In genomic region chr9:55411154-55411553, GRCm38 (mm10) we compare ENCODE assay signal across 24 mouse cellular contexts.
DNase-seq lines count a peak whose midpoint lies in the region; ATAC-seq and TF ChIP-seq lines count a peak whose summit lies in the region.
"Had no signal": no experiment of that assay in that cellular context is flagged by ENCODE, and none has a peak within 500 bp of the region (broad histone marks: within the 10 kb centered on the region; RNA-seq: fewer than 3 reads in every experiment).

No protein-coding gene starts in this region.

- H3K9me3 ChIP-seq in E14TG2a.4 (ENCODE audit: low read length), result no peaks in the 10 kb centered on the region
- H3K9me3 ChIP-seq in intestine, embryonic 15.5 days, result no peaks in the 10 kb centered on the region
- no peaks in the 10 kb centered on the region for H3K9me3 ChIP-seq in stomach, embryonic 15.5 days
- H3K9me3 ChIP-seq in heart, embryonic 11.5 days (replicated peaks; ENCODE audit: control insufficient read depth, low read length), result no peaks in the 10 kb centered on the region
- no peaks in the 10 kb centered on the region for H3K9me3 ChIP-seq in midbrain, embryonic 14.5 days (ENCODE audit: control insufficient read depth, low read length)
- H3K9me3 ChIP-seq: forebrain, embryonic 13.5 days; G1E; heart, embryonic 12.5 days; liver, embryonic 13.5 days; midbrain, embryonic 15.5 days; neural tube, embryonic 12.5 days had no signal

- H3K4me3 ChIP-seq in E14TG2a.4 (replicated peaks; ENCODE audit: low read length), result 0 out of 2 replicates have a peak overlapping the region, but pooled peaks have one; percentile 1
- H3K4me3 ChIP-seq in intestine, embryonic 15.5 days (replicated peaks), result no peak overlapping the region
- H3K4me3 ChIP-seq in stomach, embryonic 15.5 days (replicated peaks), result no peak overlapping the region
- H3K4me3 ChIP-seq in heart, embryonic 11.5 days (ENCODE audit: low read depth, low read length), result no peak overlapping the region
- H3K4me3 ChIP-seq in midbrain, embryonic 14.5 days (replicated peaks; ENCODE audit: low read depth, low read length), result no peak overlapping the region
- H3K4me3 ChIP-seq: forebrain, embryonic 13.5 days; heart, embryonic 12.5 days; liver, embryonic 13.5 days; midbrain, embryonic 15.5 days; neural tube, embryonic 12.5 days had no signal

- H3K27ac ChIP-seq in intestine, embryonic 15.5 days, result no peak overlapping the region
- 0 out of 2 replicates have a peak overlapping the region, but pooled peaks have one; percentile 31 for H3K27ac ChIP-seq in stomach, embryonic 15.5 days
- H3K27ac ChIP-seq in heart, embryonic 11.5 days (ENCODE audit: low read depth, low read length), result no peak overlapping the region
- no peak overlapping the region for H3K27ac ChIP-seq in midbrain, embryonic 14.5 days (replicated peaks; ENCODE audit: low read depth, low read length)
- H3K27ac ChIP-seq: forebrain, embryonic 13.5 days; hindbrain, embryonic 14.5 days; liver, embryonic 13.5 days; midbrain, embryonic 15.5 days; neural tube, embryonic 12.5 days had no signal

- no peak for TF ChIP-seq CTCF in E14TG2a.4 (conservative IDR thresholded peaks at IDR 0.05; ENCODE audit: low read length)

- no peaks in the 10 kb centered on the region for H3K36me3 ChIP-seq in E14TG2a.4 (ENCODE audit: insufficient read depth, low read length)
- no peaks in the 10 kb centered on the region for H3K36me3 ChIP-seq in intestine, embryonic 15.5 days
- no peaks in the 10 kb centered on the region for H3K36me3 ChIP-seq in stomach, embryonic 15.5 days
- H3K36me3 ChIP-seq in heart, embryonic 11.5 days (ENCODE audit: control insufficient read depth, insufficient read depth, low read length), result no peaks in the 10 kb centered on the region
- H3K36me3 ChIP-seq in midbrain, embryonic 14.5 days (ENCODE audit: control insufficient read depth, insufficient read depth, low read length), result no peaks in the 10 kb centered on the region
- H3K36me3 ChIP-seq: G1E; heart, embryonic 12.5 days; liver, embryonic 13.5 days; midbrain, embryonic 15.5 days; neural tube, embryonic 12.5 days had no signal

- peak; percentile 28 for DNase-seq in ES-CJ7 (ENCODE audit: low read depth, low spot score)
- DNase-seq in midbrain, embryonic 14.5 days, result no peak
- DNase-seq: adrenal gland, adult 2 months; B cell, adult 2 months; cerebellum, adult 8-10 months; cerebellum, postnatal 36 days; heart, adult 11 months; kidney, adult 2 months; kidney, postnatal 36 days; left cerebral cortex, postnatal 4 days; liver, embryonic 13.5 days; lung, adult 2 months; lung, postnatal 14 days had no signal

- peaks cover 33% of the 10 kb centered on the region for H3K4me1 ChIP-seq in E14TG2a.4 (replicated peaks; ENCODE audit: low read depth, low read length)
- H3K4me1 ChIP-seq in intestine, embryonic 15.5 days (replicated peaks), result peaks cover 9% of the 10 kb centered on the region; the same call in 1 of the 2 replicates
- H3K4me1 ChIP-seq in stomach, embryonic 15.5 days, result no peaks in the 10 kb centered on the region; the same call in 1 of the 2 replicates
- no peaks in the 10 kb centered on the region for H3K4me1 ChIP-seq in heart, embryonic 11.5 days (ENCODE audit: control insufficient read depth, insufficient read depth, low read length)
- H3K4me1 ChIP-seq in midbrain, embryonic 14.5 days (ENCODE audit: control insufficient read depth, insufficient read depth, low read length), result peaks cover 3% of the 10 kb centered on the region; the same call in 1 of the 2 replicates
- H3K4me1 ChIP-seq: liver, embryonic 13.5 days had no signal

- H3K9ac ChIP-seq in intestine, embryonic 15.5 days, result no peak overlapping the region
- no peak overlapping the region for H3K9ac ChIP-seq in stomach, embryonic 15.5 days
- no peak overlapping the region for H3K9ac ChIP-seq in heart, embryonic 11.5 days (ENCODE audit: low read depth, low read length)
- no peak overlapping the region for H3K9ac ChIP-seq in midbrain, embryonic 14.5 days (replicated peaks; ENCODE audit: low read length)
- H3K9ac ChIP-seq: forebrain, embryonic 13.5 days; heart, embryonic 12.5 days; hindbrain, embryonic 14.5 days; liver, embryonic 13.5 days; midbrain, embryonic 15.5 days; neural tube, embryonic 12.5 days had no signal

- WGBS in intestine, embryonic 15.5 days, result 40% methylated on average over 6 of the region's 6 CpGs
- 43% methylated on average over 6 of the region's 6 CpGs for WGBS in stomach, embryonic 15.5 days
- WGBS in heart, embryonic 11.5 days (ENCODE audit: insufficient replicate concordance), result 36% methylated on average over 6 of the region's 6 CpGs
- WGBS in midbrain, embryonic 14.5 days, result 28% methylated on average over 6 of the region's 6 CpGs

- no peak overlapping the region for H3K4me2 ChIP-seq in intestine, embryonic 15.5 days (replicated peaks)
- no peak overlapping the region for H3K4me2 ChIP-seq in stomach, embryonic 15.5 days
- H3K4me2 ChIP-seq in heart, embryonic 11.5 days, result no peak overlapping the region
- no peak overlapping the region for H3K4me2 ChIP-seq in midbrain, embryonic 14.5 days (ENCODE audit: low read length)
- H3K4me2 ChIP-seq: forebrain, embryonic 13.5 days; heart, embryonic 12.5 days; hindbrain, embryonic 14.5 days; liver, embryonic 13.5 days; midbrain, embryonic 15.5 days; neural tube, embryonic 12.5 days had no signal

- peaks cover 34% of the 10 kb centered on the region for H3K27me3 ChIP-seq in E14TG2a.4 (ENCODE audit: insufficient read depth, low read length)
- no peaks in the 10 kb centered on the region for H3K27me3 ChIP-seq in intestine, embryonic 15.5 days (replicated peaks)
- H3K27me3 ChIP-seq in stomach, embryonic 15.5 days (replicated peaks), result no peaks in the 10 kb centered on the region
- peaks cover 43% of the 10 kb centered on the region for H3K27me3 ChIP-seq in heart, embryonic 11.5 days (ENCODE audit: control insufficient read depth, insufficient read depth, low read length)
- no peaks in the 10 kb centered on the region for H3K27me3 ChIP-seq in midbrain, embryonic 14.5 days (ENCODE audit: control insufficient read depth, insufficient read depth, low read length)
- H3K27me3 ChIP-seq: forebrain, embryonic 13.5 days; liver, embryonic 13.5 days; midbrain, embryonic 15.5 days; neural tube, embryonic 12.5 days had no signal

- ATAC-seq in intestine, embryonic 15.5 days, result peak; percentile 77
- no peak for ATAC-seq in stomach, embryonic 15.5 days (ENCODE audit: insufficient read depth, low FRiP score, low read depth)
- ATAC-seq in heart, embryonic 11.5 days (replicated peaks; ENCODE audit: insufficient number of reproducible peaks, low FRiP score, low TSS enrichment), result no peak
- ATAC-seq in midbrain, embryonic 14.5 days (ENCODE audit: low FRiP score, low TSS enrichment), result no peak
- ATAC-seq: forebrain, embryonic 13.5 days; midbrain, embryonic 15.5 days; Patski had no signal
